Mouse (Mus musculus) heart, adult 18-20 months (tissue): ENCODE data around the gene Icmt. TPM values are rescaled to one million over a fixed set of nuclear protein-coding genes. Genes with fewer than 3 reads are reported as not detected.

ENCODE experiments used
- DNase-seq, 2 experiments: peaks; one replicate each; pipeline ENCODE4 v3.0.0; 2021 to 2022; ENCODE audit warnings: mixed read lengths in 1 of 2
- total RNA-seq, 2 experiments: library from RNA; stranded (reverse); gene quantifications; 2 replicates each; pipeline ENCODE4 v1.2.3; 2021

The Icmt gene
- total RNA-seq, 2 experiments from 2014 or later, result 25.7 to 32.2 TPM

DNA sequence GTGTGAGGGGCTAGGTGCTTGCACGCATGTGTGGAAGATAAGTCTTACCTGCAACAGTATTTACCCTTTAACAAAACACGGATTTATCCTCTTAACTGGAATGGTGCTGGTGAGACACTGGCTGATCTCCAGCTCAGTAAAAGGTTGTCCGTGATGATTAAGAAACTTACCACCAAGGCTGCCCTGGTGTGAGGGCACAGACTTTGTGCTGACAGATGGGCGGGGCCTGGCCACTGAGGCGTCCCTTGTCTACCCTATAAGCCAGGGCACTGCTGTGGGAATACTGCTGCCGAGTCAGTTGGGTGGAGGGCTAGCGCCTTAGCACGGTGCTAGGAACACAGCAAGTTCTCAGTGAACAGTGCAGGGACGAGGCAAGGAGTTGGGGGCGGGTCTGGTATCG lies 5.0 kb downstream of the Icmt start:
- no peak for DNase-seq

DNA sequence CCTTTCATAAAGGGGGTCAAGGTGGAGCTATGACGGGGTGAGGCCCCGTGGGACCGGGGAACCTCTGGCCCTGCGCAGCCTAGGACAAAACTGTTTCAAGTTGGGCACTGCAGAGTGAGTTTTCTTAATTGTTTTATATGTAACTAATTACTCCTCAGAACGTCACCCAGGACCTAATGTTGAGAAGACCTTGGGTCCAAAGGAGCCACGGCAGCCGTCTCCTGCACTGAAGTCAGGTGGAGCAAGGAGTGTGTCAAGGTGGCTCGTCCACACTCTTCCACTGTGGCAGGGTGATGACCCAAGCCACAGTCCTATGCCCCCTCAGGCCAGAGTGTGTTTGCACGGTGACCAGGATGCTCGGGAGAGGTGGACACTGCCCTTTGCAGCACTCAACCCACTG lies 6.1 kb downstream of the Icmt start:
- DNase-seq, result no peak

DNA sequence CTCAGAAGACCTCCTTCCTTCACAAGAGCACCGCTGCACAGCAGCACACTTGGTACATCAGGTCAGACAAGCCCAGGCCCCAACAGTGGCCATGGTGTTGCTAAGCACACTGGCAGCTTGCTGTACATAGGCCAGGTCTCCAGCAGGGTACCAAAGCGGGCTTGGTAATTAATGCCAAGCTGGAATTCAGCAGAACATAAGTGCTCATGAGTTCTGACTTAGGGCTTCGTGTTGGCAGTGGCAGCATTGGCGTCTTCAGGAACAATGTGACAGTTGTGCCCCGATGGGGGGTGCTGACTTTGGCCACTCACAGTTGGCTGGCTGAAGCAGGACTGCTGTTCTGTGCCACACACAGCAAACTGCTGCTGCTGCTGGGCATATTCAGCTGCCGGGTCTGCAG lies 7.7 kb downstream of the Icmt start:
- no peak for DNase-seq

DNA sequence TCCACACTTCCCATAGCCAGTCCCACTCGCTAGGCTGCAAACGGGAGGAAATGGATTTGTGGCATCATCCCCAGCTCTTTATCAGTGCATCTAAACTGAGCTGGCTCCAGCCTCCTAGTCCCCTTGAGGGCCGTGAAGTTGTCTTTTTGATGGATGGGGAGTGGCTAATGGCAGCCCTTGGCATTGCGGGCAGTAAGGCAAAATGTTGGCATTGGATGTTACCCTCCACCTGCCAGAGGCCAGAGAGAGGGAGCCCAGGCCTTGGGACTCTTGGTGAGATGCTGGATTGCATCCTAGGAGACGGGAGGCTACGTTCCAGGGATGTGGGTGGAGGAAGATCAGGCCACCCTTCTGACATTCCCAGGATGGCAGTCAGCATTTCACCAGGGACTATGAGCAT lies 9.0 kb downstream of the Icmt start:
- no peak for DNase-seq

DNA sequence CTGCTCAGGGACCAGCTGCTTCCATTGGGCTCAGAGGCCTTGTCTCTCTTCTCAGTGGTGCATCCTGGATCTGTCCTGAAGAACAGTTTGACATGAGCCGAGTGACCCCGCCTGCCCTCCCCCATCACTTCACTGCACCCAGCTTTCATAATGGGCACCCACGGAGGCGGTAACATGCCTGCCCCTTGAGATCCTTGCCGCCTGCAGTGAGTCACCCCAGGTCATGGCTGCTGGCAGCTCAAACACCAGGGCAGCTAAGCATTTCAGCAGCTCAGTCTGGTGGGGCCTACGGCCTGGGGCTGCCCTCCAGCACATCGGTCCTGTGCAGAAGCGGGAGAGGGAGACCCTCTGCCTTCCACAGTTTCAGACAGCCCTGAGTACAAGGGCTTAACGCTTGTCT lies 10.5 kb downstream of the Icmt start:
- no peak for DNase-seq

DNA sequence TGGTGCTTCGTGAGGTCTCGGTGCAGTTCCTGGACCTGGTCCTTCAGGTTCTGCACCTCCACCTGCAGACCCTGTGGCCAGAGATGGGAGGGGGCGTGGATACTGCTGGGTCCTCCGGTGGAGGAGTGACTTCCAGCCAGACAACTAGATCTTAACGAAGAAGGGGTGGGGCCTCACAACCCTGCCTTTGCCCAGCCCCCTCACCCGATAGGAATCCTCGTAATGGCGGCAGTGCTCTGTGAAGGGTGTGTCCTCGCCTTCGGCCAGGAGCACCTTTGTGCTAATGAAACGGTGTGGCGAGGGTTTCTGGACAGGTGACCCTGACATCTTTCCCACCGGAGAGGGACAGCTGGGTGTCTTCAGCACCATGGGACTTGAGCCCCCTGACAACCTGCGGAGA lies 15.2 kb downstream of the Icmt start:
- no peak for DNase-seq

DNA sequence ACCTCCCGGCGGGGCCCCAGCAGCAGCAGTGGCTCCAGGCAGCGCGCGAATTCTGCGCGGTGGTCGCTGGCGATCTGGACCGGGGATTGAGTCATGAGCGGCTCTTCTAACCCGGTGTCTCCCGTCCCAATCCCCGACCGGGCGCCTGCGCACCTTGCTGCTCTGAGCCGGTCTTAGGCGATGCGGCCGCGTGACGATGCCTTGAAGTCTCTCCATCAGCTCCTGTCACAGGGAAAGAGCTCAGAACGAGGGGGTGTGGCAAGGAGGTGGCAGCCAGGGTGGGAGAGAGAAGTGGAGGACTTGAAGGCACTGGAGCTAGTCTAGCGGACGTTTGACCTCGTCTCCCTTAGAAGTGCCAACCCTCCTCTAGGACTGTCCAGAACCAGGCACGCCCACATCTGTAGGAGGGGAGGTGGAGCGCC lies 16.2 kb downstream of the Icmt start:
- peak in 1 of 2 experiments; percentile 20 for DNase-seq

DNA sequence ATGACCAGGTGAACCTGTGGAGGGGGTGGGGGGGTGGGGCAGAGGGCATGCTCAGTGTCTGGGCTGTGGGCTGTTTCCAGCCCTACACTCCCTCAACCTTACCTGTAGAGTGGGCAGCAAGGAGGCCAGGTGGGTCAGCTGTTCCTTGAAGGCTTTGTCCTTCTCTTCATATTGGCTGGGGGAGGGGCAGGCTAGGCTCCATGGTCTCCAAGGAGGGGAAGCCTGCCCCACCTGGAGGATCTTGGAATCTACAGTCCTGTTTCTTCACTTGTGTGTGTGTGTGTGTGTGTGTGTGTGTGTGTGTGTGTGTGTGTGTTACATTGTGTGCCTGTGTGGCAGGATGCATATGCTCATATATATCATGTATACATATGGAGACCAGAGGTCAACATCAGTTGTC lies 16.9 kb downstream of the Icmt start:
- no peak for DNase-seq

DNA sequence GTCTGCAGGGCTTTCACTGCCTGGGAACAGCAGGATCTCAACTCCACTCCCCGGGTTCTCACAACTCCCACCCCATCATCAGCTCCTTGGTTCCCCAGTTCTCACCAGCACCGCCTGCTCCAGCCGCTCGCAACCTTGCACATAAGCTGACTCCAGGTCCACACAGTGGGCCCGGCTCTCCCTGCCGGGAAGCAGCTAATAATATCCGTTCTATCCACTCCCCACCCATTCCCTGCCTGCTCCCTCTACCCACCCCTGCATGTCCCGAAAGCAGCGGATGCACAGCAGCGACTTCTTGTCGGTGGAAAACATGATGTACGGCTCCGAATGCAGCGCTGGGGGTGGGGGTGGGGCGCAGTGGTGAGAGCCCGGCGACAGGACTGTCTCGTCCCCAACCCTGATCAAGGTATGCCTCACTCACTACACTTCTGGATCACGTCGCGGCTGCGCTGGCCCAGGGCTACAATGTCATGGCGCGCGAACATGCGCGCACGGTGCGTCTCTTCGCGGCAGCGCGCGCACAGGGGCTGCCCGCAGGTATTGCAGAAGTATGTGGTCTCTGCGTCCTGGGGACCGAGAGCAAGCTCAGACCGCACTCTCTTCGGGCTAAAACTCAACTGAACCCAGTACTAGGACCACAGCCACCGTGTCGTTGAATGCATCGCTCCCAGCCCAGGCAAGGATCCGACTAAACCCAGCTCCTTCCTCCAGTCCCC lies 18.6 kb downstream of the Icmt start:
- peak in 1 of 2 experiments; percentile 18 for DNase-seq

DNA sequence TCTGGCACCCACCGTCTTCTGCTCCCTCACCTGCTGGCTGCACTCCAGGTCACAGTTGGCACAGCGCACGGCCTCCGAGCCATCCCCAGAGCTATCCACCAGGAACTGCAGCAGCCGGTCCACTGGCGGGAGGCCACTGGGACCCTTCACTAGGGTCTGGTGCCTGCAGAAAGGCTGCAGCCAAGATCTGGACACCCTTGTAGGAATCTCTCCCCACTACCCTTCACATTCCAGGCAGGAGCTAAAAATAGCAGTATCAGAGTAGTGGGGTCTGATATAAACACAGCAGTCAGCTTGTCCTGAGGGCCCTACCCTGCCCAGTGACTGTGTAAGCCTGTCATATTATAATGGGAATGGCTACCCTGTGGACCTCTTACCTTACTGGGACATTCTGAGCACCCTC lies 20.6 kb downstream of the Icmt start:
- DNase-seq, result peak; percentile 38 to 53

DNA sequence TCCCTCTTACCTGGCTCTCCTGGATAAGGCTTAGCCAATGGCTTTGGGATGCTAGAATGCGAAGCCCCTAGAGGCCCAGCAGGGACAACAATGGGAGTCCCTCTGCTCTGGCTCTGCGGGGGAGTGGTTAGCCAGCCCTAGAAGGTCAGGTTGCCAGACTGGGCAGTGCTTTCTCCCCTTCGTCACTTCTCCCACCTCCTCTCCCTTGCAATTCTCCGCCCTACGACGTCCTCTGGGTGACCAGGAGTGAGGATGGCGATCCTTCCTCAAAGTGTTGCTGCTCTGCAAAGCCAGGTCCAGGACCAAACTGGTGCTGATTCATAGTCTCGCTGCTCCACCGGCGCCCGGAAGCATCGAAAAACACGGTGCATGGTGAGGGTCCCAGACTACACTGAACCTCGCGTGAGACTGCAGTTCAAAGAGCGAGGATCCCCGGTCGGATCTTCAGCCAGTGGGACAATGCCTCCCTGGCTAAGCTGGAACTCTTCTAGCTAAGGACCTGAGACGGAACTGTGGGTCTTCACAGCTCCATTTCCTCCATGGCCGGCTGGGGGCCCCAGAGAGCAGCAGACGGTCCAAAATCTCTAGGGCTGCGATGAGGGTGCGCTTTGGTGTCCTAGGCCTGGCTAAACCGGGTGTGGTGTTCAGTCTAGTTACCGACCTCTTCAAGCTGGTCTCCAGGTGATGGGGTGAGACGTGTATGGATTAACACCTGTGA lies 21.6 kb downstream of the Icmt start, which contains the start of gene Rnf207:
TSS of gene Rnf207 (minus strand) at position 477 of the 718 bp plus-strand sequence.
- DNase-seq, result peak; percentile 68 to 83

DNA sequence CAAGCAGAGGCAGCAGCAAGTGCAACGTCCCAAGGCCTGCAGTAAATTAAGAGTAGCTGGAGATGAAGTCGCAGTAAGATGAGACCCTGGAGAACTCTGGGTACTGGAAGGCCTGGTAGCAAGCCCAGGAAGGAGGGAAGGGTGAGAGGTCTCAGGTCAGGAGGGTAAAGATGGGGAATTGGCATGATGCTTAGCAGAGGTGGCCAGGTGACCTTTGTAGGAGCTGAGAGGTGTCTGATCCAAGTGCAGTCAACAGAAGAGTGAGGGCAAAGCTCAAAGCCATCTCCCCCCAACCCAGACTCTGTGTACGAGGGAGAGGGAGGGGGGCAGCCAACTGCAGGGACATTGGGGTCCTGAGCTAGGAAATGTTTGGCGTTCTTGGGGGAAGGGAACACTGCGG lies 24.4 kb downstream of the Icmt start:
- DNase-seq, result no peak

DNA sequence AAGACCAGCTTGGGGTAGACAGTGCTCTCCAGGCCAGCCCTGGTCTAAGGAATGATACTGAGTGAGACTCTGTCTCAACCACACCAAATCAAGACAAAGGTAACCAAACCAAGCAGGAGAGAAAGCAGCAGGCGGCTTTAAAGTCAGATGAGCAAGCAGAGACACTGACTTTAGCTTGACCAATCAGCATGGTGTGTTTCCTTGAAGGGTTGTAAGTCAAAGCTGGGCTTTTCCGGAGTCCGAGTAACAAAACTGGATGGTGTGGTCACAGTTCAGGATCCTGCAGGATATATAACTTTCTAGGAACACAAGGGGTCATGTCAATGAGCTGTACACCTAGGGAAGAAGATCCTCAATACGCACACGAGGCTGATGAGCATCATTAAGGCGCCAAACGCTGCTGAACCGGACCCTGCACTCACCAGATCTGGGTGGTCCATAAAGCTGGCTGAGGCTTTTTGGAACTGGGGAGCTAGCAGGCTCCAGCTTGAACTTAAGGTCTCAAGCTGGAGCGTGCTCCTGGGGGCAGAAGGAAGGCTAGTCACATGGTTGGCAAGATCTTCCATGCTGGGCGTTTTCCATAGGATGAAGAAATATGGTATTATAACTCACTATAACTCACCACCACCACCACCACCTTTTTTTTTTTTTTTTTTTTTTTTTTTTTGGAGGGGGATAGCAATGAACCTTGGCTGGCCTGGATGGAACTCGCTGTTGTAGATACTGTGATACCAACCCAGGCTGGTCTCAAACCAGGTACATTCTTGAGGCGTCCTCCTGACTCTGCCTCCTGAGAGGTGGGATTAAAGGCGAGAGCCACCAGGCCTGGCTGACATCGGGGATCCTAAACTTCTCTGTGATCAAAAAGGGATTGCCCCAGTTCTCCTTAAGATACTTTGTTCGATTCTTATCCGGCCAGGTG lies 27.9 kb downstream of the Icmt start:
- DNase-seq, result no peak

DNA sequence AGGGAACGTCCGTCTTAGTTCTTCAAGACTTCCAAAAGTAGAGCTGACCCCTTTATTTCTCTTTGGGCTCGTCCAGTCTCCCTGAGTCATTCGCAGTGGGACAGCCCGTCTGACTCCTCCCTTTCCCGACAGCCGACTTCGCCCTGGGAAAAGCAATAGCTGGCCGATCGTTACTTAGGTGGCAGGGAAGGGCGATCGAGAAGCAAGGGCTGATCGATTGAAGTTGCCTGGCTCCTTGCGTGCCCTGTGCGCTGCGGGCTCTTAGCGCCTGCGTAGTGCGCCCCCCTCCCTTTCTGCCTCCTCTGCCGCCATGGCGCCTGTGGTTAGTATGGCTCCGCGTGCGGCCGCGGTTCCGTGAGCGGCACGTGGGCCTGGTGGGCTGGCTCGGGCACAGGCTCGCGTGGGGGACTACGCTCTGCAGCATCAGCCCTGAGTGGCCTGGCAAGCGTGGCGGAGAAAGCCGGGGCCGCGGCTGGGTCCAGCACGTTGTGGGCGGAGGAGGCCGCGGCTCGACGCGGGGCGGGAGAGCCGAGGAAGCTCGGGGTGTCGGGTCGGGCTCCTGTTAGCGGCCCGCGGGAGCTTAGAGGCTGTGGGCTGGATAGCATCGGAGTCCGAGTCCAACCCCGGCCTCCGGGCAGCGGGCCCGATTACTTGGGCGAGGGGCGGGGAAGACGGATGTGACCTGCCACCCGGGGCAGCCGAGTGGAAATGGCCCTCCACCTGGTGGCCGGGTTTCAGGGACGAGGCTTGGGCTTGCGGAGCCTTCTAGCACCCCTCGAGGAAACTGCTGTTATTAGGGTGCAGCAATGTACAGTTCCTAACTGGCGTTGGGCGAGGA lies 28.8 kb downstream of the Icmt start, which contains the start of gene Rpl22:
TSS of gene Rpl22 (plus strand) at position 169 of the 838 bp plus-strand sequence.
- peak; percentile 95 to 97 for DNase-seq

DNA sequence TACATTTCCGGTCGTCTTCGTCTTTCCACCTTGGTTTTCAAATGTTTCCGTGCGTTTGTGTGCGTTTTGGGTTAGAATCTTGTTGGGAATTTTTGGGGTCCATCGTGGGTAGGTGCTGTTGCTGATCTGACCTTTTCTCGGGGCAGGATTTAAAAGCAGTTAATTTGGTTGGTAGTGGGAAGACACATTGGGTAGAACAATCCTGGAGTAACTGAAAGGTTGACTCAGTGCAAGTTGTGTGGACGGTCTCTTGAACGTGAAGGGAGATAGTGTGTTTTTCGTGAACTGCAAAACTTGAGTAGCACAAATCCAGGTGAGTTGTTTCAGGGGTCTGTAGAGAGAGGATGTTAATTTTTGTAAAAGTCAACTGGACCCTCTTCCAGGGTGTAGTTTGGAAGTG lies 29.5 kb downstream of the Icmt start:
- DNase-seq, result no peak

DNA sequence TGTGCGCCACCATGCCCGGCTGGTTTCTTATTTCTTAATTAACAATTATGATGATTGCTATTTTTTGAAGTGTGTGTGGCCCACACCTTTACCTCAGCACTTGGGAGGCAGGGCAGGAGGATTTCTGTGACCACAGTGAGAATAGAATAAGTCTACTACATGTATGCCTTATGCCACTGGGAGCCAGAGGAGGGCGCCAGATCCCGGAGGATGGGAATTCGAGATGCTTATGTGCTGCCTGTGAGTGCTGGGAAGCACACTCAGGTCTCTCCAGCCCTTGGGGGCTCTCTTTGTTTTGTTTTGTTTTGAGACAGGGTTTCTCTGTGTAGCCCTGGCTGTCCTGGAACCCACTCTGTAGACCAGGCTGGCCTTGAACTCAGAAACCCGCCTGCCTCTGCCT lies 31.7 kb downstream of the Icmt start:
- DNase-seq, result peak in 1 of 2 experiments; percentile 53

DNA sequence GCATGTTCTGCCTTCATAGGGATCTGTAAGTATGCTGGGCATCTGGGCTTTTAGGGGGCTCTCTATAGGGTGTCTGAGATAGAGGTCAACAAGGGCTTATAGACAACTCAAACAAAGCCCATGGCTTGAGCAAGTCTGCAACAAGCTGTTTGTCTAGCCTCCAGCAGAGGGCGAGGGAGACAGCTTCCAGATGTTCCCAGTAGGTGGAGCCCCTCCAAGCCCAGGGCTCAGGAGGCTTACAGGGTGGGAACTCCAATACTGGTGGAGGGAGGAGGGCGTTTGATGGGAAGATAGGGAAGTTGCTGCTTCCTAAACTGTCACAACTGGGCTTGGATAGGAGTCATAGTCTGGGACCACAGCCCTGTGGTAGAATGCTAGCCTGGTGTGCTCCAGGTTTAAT lies 35.9 kb downstream of the Icmt start:
- peak; percentile 63 to 80 for DNase-seq

DNA sequence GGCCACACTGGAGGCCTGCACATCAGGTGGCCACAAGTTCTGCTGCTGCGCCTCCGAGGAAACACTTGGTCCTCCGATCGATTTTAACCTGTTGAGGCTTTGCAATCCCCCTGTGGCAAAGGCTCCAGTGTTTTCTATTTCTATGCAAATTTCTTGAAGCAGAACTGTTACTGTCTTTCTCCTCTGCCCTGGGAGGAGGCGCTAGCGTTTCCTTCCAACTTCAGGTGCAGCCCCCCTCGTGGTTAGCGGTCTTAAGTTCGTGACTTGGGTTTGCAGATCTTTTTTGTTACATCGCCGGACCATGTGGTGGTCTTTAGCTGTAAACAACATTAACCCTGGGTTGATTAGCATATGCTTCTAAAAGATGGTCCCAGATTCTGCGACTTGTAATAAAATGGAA lies 36.6 kb downstream of the Icmt start:
- no peak for DNase-seq

DNA sequence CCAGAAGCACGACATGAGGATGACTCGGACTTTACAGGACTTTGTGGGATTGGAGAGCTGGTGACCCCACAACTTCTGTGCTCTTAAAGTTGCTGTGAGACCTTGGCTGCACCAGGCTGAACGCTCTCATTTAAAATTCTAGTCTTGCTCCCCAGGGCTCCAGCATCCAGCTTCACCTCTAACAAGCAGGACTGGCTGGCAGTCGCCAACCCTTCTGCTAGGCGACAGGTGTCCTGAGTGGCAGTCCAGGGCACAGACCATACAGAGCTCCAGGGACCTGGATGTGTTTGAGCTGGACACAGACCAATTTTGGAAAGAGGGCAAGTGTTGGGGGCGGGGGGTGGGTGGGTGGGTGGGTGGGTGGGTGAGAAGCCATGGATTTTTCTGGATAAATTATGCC lies 40.7 kb downstream of the Icmt start:
- DNase-seq, result no peak

DNA sequence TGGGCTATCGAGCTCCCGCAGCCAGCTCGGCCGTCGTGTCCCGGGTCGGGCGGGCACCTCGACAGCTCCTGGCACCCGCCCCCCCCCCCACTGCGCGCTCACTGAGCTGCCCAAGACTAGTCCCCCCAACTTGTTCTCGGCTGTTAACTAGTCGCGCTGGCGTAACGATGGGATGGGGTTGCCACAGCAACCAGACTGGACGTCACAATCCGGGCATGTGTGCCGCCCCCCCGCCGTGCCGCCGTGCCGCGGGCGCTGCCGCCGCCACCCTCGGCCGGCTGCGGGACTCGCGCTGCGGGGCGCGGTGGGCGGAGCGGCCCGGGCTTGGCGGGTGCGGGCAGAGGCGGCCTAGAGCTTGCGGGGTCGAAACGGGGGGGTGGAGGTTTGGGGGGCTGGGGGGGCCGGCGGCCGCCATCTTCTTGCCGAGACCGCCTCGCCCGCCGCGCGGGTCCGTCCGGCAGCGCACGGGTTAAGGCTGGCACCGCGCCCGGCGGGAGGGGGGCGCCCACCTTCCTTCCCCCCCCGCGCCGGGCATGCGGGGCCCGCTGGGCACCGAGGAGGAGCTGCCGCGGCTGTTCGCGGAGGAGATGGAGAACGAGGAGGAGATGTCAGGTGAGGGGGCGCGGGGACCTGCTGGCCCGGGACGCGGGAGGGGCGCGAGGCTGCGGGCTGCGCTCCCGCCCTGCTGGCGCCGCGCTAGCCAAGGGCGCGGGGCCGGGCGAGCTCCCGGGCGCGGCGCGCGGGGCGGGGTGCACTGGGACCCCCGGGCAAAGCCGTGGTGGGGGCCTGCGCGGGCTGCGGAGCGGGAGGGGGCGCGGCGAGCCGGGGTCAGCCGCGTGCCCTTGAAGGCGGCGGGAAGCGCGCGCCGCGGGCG lies 41.6 kb downstream of the Icmt start, which contains the start of gene Chd5:
TSS of gene Chd5 (plus strand) at position 233 of the 874 bp plus-strand sequence.
- no peak for DNase-seq
